Mouse (Mus musculus) MEL (cell line): ENCODE results near the gene Tnnc2. TPM values are rescaled to one million over a fixed set of nuclear protein-coding genes. Genes with fewer than 3 reads are reported as not detected.

Experiments used
- DNase-seq: peaks from one replicate; pipeline ENCODE4 v3.0.0; 2011; ENCODE audit warnings: low read depth, low spot score
- H3K27ac ChIP-seq: 2 replicates; pipeline ENCODE4 v1.5.1; 2012; ENCODE audit warnings: low read depth, mild to moderate bottlenecking, control low read depth, low read length, moderate library complexity; ENCODE audit not compliant: control insufficient read depth
- H3K27me3 ChIP-seq, 2 experiments: fragments of 150-350 bp in 1 of 2; sonication (generic) in 1 of 2; 2 replicates each; pipeline ENCODE4 v1.6.1; 2012; ENCODE audit warnings: low read length in 2 of 2, mild to moderate bottlenecking in 2 of 2, improper control_type of control experiment in 1 of 2, moderate library complexity in 1 of 2; ENCODE audit not compliant: insufficient read depth in 2 of 2, control insufficient read depth in 1 of 2
- H3K36me3 ChIP-seq, 2 experiments: 2 replicates each; pipeline ENCODE4 v1.6.1; 2012 to 2014; ENCODE audit warnings: low read length in 2 of 2, improper control_type of control experiment in 1 of 2, inconsistent platforms in 1 of 2, mild to moderate bottlenecking in 1 of 2; ENCODE audit not compliant: insufficient read depth in 2 of 2, control insufficient read depth in 1 of 2
- H3K4me1 ChIP-seq, 2 experiments: fragments of 150-350 bp in 1 of 2; sonication (generic) in 1 of 2; 2 replicates each; pipeline ENCODE4 v1.6.1; 2012; ENCODE audit warnings: low read length in 2 of 2, improper control_type of control experiment in 1 of 2, mild to moderate bottlenecking in 1 of 2; ENCODE audit not compliant: insufficient read depth in 2 of 2, control insufficient read depth in 1 of 2
- H3K4me3 ChIP-seq, 2 experiments: fragments of 150-350 bp in 1 of 2; sonication (generic) in 1 of 2; 2 replicates each; pipeline ENCODE4 v1.5.1; 2012; ENCODE audit warnings: low read depth in 2 of 2, low read length in 2 of 2, mild to moderate bottlenecking in 2 of 2, moderate library complexity in 2 of 2, control low read depth in 1 of 2, improper control_type of control experiment in 1 of 2; ENCODE audit not compliant: control insufficient read depth in 1 of 2, insufficient read depth in 1 of 2
- H3K79me2 ChIP-seq: 2 replicates; pipeline ENCODE4 v1.6.1; 2012; ENCODE audit warnings: mild to moderate bottlenecking, low read length, moderate library complexity; ENCODE audit not compliant: control insufficient read depth, poor library complexity, insufficient read depth
- H3K9ac ChIP-seq: 2 replicates; pipeline ENCODE4 v1.6.1; 2012; ENCODE audit warnings: low read depth, mild to moderate bottlenecking, control low read depth, low read length, moderate library complexity; ENCODE audit not compliant: control insufficient read depth, poor library complexity, severe bottlenecking
- H3K9me3 ChIP-seq: fragments of 150-350 bp; sonication (generic); replicated peaks from 2 replicates; pipeline ENCODE4 v1.6.1; 2012; ENCODE audit warnings: mild to moderate bottlenecking, low read length, improper control_type of control experiment, moderate library complexity; ENCODE audit not compliant: insufficient read depth
- CHD1 ChIP-seq: IDR thresholded peaks from 2 replicates; pipeline ENCODE4 v1.6.1; 2012; ENCODE audit warnings: low read depth, mild to moderate bottlenecking, inconsistent platforms, low read length, improper control_type of control experiment
- CHD2 ChIP-seq: IDR thresholded peaks from 2 replicates; pipeline ENCODE4 v1.6.1; 2011; ENCODE audit warnings: low read length, improper control_type of control experiment
- CTCF ChIP-seq, 3 experiments: IDR thresholded peaks in 2 of 3; conservative IDR thresholded peaks in 1 of 3; 2 replicates each; pipeline ENCODE4 v1.5.1; 2011 to 2012; ENCODE audit warnings: low read length in 3 of 3, low read depth in 2 of 3, mild to moderate bottlenecking in 2 of 3, improper control_type of control experiment in 1 of 3, inconsistent platforms in 1 of 3, mixed read lengths in 1 of 3, moderate library complexity in 1 of 3; ENCODE audit not compliant: control insufficient read depth in 1 of 3, insufficient read depth in 1 of 3, poor library complexity in 1 of 3, severe bottlenecking in 1 of 3
- E2F4 ChIP-seq: IDR thresholded peaks from 2 replicates; pipeline ENCODE4 v1.6.1; 2011; ENCODE audit warnings: low read depth, low read length, improper control_type of control experiment, borderline replicate concordance
- EP300 ChIP-seq, 2 experiments: IDR thresholded peaks; 2 replicates each; pipeline ENCODE4 v1.6.1; 2011; ENCODE audit warnings: improper control_type of control experiment in 2 of 2, low read length in 2 of 2, low read depth in 1 of 2, mild to moderate bottlenecking in 1 of 2
- ETS1 ChIP-seq: IDR thresholded peaks from 2 replicates; pipeline ENCODE4 v1.6.1; 2012; ENCODE audit warnings: low read depth, mild to moderate bottlenecking, inconsistent platforms, low read length, improper control_type of control experiment, moderate library complexity
- JUND ChIP-seq: IDR thresholded peaks from 2 replicates; pipeline ENCODE4 v1.6.1; 2011; ENCODE audit warnings: low read depth, mild to moderate bottlenecking, improper control_type of control experiment, low read length
- KAT2A ChIP-seq: conservative IDR thresholded peaks from 2 replicates; pipeline ENCODE4 v1.6.1; 2012; ENCODE audit warnings: low read depth, low read length, improper control_type of control experiment, inconsistent platforms
- MAFK ChIP-seq: IDR thresholded peaks from 2 replicates; pipeline ENCODE4 v1.6.1; 2011; ENCODE audit warnings: low read depth, mild to moderate bottlenecking, low read length, improper control_type of control experiment, borderline replicate concordance
- NELFE ChIP-seq: IDR thresholded peaks from 2 replicates; pipeline ENCODE4 v1.6.1; 2011; ENCODE audit warnings: low read depth, low read length, improper control_type of control experiment
- POLR2A ChIP-seq, 2 experiments: IDR thresholded peaks; 2 replicates each; pipeline ENCODE4 v1.6.1; 2011 to 2012; ENCODE audit warnings: low read length in 2 of 2, mild to moderate bottlenecking in 2 of 2, control low read depth in 1 of 2, improper control_type of control experiment in 1 of 2, low read depth in 1 of 2, moderate library complexity in 1 of 2; ENCODE audit not compliant: control insufficient read depth in 1 of 2, insufficient read depth in 1 of 2, poor library complexity in 1 of 2
- SMC3 ChIP-seq: IDR thresholded peaks from 2 replicates; pipeline ENCODE4 v1.6.1; 2011; ENCODE audit warnings: low read depth, low read length, improper control_type of control experiment
- TCF12 ChIP-seq: IDR thresholded peaks from 2 replicates; pipeline ENCODE4 v1.6.1; 2014; ENCODE audit warnings: low read depth, mild to moderate bottlenecking, inconsistent platforms, low read length, improper control_type of control experiment, moderate library complexity
- USF1 ChIP-seq: IDR thresholded peaks from 2 replicates; pipeline ENCODE4 v1.6.1; 2014; ENCODE audit warnings: low read depth, mild to moderate bottlenecking, inconsistent platforms, low read length, improper control_type of control experiment, moderate library complexity
- USF2 ChIP-seq, 2 experiments: IDR thresholded peaks; 2 replicates each; pipeline ENCODE4 v1.6.1; 2011 to 2012; ENCODE audit warnings: improper control_type of control experiment in 2 of 2, low read length in 2 of 2, borderline replicate concordance in 1 of 2, inconsistent platforms in 1 of 2, low read depth in 1 of 2, mild to moderate bottlenecking in 1 of 2; ENCODE audit not compliant: insufficient read depth in 1 of 2
- ZC3H11A ChIP-seq: IDR thresholded peaks from 2 replicates; pipeline ENCODE4 v1.6.1; 2012; ENCODE audit warnings: low read depth, mild to moderate bottlenecking, inconsistent platforms, low read length, improper control_type of control experiment
- ZNF384 ChIP-seq: IDR thresholded peaks from 2 replicates; pipeline ENCODE4 v1.6.1; 2012; ENCODE audit warnings: low read depth, mild to moderate bottlenecking, inconsistent platforms, low read length, improper control_type of control experiment
- polyA plus RNA-seq, 2 experiments: library from polyadenylated mRNA; stranded (reverse) in 1 of 2; unstranded in 1 of 2; fragments of >175 nt in 1 of 2; fragments of >200 nt in 1 of 2; gene quantifications; 2 replicates each; pipeline versions ENCODE4 v1.2.1 to v1.2.4; 2012; ENCODE audit warnings: low replicate concordance in 2 of 2, low read depth in 1 of 2; ENCODE audit not compliant: insufficient read length in 2 of 2, insufficient read depth in 1 of 2, missing spikeins in 1 of 2
- total RNA-seq: library from RNA; depleted of rRNA; stranded (reverse); fragments of 300-350 nt; gene quantifications from 2 replicates; pipeline ENCODE4 v1.2.3, GENCODE M21; 2012

Tnnc2 gene
- total and polyA plus RNA-seq, 3 experiments: not detected

- TF ChIP-seq E2F4: no peak
- no peak for TF ChIP-seq EP300 (IDR thresholded peaks at IDR 0.05; ENCODE audit: low read depth in 1 of 2, low read length in 2 of 2)
- TF ChIP-seq USF2 (IDR thresholded peaks at IDR 0.05; ENCODE audit: borderline replicate concordance in 1 of 2, insufficient read depth in 1 of 2, low read depth in 1 of 2, low read length in 2 of 2): no peak
- TF ChIP-seq MAFK: no peak
- no peak for TF ChIP-seq SMC3
- TF ChIP-seq, all 39 proteins: peak for 17
Observed at GRCm38 (mm10) chr2:164804533-164805331, 25.0 kb upstream of the Tnnc2 start, which contains the start of the genes Acot8 and Zswim3 (continued).

GRCm38 (mm10) chr2:164803921-164804313, 24.1 kb upstream of the Tnnc2 start:
- Histone ChIP-seq H3K9me3 (no peaks in the 10 kb centered on the region), H3K79me2 (peaks cover 30% of the 10 kb centered on the region), H3K4me3 (peak overlapping the region; percentile 71 to 78), H3K27ac (peak overlapping the region; percentile 79), H3K27me3 (no peaks in the 10 kb centered on the region), H3K4me1 (peaks cover 7 to 17% of the 10 kb centered on the region in 2 experiments; a peak in 3 of 4 replicates), H3K36me3 (peaks cover 0 to 18% of the 10 kb centered on the region in 2 experiments; a peak in 3 of 4 replicates), H3K9ac (peak overlapping the region; percentile 86)
- peak; percentile 55 for DNase-seq
- TF ChIP-seq USF1 (no peak), ZC3H11A (no peak), KAT2A (no peak), EP300 (IDR thresholded peaks at IDR 0.05; ENCODE audit: low read depth in 1 of 2, low read length in 2 of 2) (no peak), E2F4 (no peak), USF2 (IDR thresholded peaks at IDR 0.05; ENCODE audit: borderline replicate concordance in 1 of 2, insufficient read depth in 1 of 2, low read depth in 1 of 2, low read length in 2 of 2) (no peak), CTCF (IDR thresholded peaks at IDR 0.05 in 2 of 3, conservative IDR thresholded peaks at IDR 0.05 in 1 of 3; ENCODE audit: control insufficient read depth in 1 of 3, insufficient read depth in 1 of 3, low read depth in 2 of 3, low read length in 3 of 3, poor library complexity in 1 of 3, severe bottlenecking in 1 of 3) (no peak), CHD2 (no peak), POLR2A (IDR thresholded peaks at IDR 0.05; ENCODE audit: control insufficient read depth in 1 of 2, insufficient read depth in 1 of 2, low read depth in 1 of 2, low read length in 2 of 2, poor library complexity in 1 of 2) (no peak), TCF12 (no peak), CHD1 (no peak), NELFE (no peak)

GRCm38 (mm10) chr2:164803201-164803920, 23.6 kb upstream of the Tnnc2 start:
- no peak overlapping the region; the same call in 1 of the 2 replicates for H3K27ac ChIP-seq
- H3K4me1 ChIP-seq: peaks cover 7 to 17% of the 10 kb centered on the region in 2 experiments; a peak in 3 of 4 replicates
- H3K79me2 ChIP-seq: peaks cover 30% of the 10 kb centered on the region
- peaks cover 0 to 18% of the 10 kb centered on the region in 2 experiments; a peak in 3 of 4 replicates for H3K36me3 ChIP-seq
- peak overlapping the region; percentile 86 for H3K9ac ChIP-seq
- peak; percentile 80 for TF ChIP-seq ZNF384
- TF ChIP-seq KAT2A: no peak
- TF ChIP-seq JUND: no peak
- no peak for TF ChIP-seq ETS1
- no peak for DNase-seq
- H3K27me3 ChIP-seq: no peaks in the 10 kb centered on the region
- H3K9me3 ChIP-seq: no peaks in the 10 kb centered on the region
- peak overlapping the region; percentile 71 to 78 for H3K4me3 ChIP-seq
